Mouse (Mus musculus) liver (tissue): Measurements from ENCODE around the gene Gm44805.
"Not testable (repeated sequence)": the region's sequence is repeated elsewhere in the genome, so short reads cannot be mapped to it uniquely, and the experiment has no call there.

Source experiments
- DNase-seq: peaks from one replicate; pipeline ENCODE4 v3.0.0-alpha.2; 2020; ENCODE audit warnings: mixed read lengths

Gene Gm44805

DNA sequence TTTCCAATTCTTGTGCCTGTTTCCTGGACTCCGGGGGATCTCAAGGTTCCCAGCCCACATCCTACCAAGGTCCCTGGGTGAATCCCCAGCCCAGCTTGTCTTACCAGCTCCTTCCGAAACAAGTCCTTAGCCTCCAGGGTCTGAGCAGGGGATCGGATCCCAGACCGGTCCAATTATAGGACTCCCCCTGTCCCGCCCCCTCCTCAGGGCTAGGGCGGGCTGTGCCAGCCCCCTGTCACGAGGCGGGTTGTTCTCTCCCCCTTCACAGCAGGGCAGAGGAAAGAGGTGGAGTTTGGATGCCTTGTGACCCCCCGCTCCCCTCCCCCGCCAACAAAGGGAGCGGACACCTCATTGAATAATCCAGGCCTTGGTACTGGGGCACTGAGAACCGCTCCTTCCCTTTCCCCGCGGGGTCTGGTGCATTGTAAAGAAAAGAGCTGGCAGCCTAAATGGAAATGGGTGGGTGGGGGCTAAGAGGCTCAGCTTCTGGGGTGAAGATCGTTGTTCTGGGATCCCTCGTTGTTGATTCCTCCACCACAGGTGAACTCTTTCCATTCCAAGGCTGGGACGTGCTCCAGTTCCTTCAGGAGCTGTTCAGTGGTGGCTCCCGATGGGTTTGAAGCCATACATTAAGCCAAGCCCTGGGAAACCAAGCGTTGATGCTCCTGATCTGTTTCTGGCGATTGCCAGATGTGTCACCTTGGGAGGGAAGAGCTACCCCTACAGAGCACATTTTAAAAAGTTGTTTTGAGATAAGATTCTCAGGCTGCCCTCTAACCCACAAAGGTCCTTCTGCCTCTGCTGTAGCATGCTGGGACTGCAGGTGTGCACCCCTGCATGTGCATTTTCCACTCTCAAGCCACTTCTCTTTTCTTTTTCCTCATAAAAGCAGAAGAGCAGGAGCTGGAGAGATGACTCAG lies 17.9 kb upstream of the Gm44805 start, which contains the start of gene Apoe:
Gene Apoe, minus strand, starts transcription at position 282 of the 920 bp plus-strand sequence.
- peak; percentile 72 for DNase-seq

DNA sequence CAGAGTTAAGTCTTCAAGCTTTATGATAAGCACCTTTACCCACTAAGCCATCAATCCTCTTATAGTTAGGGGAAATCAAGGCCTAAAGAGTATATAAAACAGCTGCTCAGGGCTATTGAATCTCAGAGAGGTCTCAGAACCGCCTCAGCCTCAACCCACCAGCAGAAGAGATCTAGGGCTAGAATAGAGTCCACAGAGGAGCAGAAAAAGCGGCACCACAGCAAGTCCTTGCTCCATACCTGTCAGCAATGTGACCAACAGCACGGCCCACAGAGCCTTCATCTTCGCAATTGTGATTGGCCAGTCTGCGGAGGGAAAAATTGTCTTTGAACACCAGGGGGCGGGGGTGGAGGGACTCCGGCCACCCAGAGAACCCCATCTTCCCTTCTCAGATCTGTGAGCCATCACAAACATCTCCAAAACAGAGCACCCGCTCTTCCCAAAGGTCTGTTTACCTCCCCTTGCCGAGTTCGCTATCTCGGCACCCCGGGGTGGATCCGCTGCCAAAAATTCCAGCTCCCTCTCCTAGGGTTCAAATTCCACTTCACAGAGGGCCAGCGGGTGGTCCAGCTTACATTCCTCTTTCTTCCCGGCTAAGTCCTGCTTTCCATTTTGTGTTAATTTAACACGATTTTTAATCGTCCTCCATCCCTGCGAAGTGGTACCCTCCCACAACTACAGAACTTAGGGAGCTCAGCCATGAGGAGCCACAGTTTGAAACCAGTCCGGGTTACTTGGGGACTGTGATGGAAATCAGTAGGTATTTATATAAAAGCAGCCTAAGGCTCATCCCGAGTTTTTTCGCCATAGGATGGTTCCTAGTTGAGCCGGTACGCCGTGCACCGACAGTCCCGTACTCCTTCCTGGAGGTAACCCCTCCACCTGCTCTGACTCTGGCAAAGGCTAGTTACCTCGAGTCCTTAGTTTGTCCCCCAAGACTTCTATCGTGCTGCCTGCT lies 17.0 kb upstream of the Gm44805 start:
- peak; percentile 48 for DNase-seq

DNA sequence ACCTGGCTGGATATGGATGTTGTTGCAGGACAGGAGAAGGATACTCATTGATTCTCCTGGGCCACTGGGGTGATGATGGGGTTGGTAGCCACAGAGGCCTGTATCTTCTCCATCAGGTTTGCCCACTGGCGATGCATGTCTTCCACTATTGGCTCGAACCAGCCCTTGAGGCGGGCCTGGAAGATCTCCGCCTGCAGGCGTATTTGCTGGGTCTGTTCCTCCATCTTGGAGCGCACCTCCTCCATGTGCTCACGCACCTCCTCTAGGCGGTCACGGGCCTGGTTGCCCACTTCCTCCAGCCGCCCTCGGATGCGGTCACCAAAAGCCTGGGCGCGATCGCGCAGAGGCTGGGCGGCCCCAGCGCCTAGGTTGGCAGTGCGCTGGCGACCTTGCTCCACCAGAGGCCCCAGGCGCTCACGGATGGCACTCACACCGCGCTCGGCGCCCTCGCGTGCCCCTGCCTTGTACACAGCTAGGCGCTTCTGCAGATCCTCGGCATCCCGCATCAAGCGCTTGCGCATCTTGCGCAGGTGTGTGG lies 15.2 kb upstream of the Gm44805 start:
- DNase-seq: peak; percentile 20

DNA sequence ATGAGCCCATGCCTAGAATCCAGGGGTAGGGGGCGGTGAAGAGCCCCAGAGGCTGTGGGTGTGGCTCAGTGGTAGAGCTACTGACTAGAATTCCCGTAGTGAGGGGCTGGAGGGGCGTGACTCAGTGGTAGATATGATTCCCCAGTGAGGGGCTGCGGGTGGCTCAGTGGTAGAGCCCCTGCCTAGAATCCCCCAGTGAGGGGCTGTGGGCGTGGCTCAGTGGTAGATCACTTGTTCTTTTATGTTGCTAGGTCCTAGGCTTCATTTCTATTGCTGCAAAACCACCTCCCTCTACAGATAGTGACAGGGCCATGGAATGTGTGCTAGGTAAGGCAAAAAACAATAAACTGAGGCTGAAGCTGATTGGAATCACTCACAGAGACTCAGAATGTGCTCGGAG lies 14.7 kb upstream of the Gm44805 start:
- peak; percentile 15 for DNase-seq

GRCm38 (mm10) chr7:19695213-19695594 lies 14.0 kb upstream of the Gm44805 start:
- peak; percentile 43 for DNase-seq

- no peak for DNase-seq
Observed at GRCm38 (mm10) chr7:19694336-19695212, 13.4 kb upstream of the Gm44805 start.

- peak; percentile 77 for DNase-seq
Observed at GRCm38 (mm10) chr7:19693421-19693820, 12.2 kb upstream of the Gm44805 start.

- DNase-seq: peak; percentile 50
Observed at GRCm38 (mm10) chr7:19691873-19692865, 10.9 kb upstream of the Gm44805 start, which contains the start of gene Apoc1. Gene Apoc1 (minus strand): TSS chr7:19692660.

DNA sequence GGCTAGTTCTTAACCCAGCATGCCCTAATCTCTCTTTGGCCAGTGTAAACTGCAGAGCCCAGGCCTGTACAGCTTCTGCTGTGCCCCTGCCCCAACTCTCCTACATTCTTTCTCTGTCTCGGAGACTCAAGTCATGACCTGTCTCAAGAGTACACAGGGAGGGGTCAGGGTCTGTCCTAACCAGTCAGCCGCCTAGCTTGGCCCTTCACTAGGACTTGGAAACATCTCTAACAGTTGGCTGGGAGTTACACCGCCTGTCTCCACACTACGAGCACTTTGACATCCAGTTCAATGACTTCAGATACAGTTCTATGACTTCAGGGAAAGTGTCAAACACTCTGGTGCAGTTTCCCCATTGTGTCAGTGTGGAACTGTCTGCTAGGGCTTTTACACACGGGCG lies 10.2 kb upstream of the Gm44805 start:
- DNase-seq: no peak

GRCm38 (mm10) chr7:19690845-19691244 lies 9.6 kb upstream of the Gm44805 start:
- DNase-seq: no peak

DNA sequence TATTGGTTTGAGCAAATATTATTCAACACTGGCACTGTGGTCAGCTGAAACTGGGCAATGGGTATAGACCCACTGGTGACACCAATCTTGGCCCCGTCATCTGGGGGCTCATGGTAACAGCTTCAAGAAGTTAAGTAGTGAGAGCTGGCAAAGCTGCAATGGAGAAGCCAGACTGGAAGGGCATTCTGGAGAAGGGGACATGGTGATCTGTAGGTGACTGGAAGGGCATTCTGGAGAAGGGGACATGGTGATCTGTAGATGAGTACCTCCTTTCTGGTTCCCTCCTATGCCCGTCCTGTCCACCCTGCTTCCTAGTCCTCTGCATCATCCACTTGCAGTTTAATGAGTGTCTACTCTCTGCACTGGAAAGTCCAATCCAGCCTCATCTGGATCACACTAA lies 7.4 kb upstream of the Gm44805 start:
- no peak for DNase-seq

- DNase-seq: no peak
Observed at GRCm38 (mm10) chr7:19688101-19688500, 6.9 kb upstream of the Gm44805 start.

DNA sequence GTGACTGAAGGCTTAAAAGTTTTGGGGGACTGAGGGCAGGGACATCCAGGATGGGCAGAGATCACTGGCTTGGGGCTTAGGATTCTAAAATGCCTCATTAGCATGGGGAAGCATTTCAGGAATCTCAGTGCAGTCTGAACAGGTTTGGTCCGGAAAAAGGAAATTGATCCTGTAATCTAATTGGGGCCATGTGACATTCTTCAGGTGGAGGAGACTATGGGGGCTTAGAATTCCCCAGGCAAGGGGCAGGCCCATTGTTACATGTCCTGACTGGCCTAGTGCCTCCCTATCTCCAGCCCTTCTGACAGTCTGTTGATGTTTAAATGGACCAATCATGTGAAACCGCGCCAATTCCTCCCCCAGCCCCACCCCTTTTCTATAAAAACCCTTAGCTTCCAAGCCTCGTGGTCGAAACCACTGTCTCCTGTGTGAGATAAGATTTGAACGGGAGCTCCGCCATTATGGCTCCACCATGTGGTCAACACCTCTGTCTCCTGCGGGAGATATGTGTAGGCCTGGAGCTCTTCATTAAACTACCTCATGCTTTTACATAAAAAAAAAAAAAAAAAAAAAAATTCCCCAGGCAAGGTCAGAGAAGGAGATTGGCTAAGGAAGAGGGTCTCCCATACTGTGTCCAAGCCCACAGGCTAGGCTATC lies 5.8 kb upstream of the Gm44805 start:
- DNase-seq: not testable (repeated sequence)

GRCm38 (mm10) chr7:19686521-19686920 lies 5.3 kb upstream of the Gm44805 start:
- peak; percentile 51 for DNase-seq

- DNase-seq: peak; percentile 54
Observed at GRCm38 (mm10) chr7:19685374-19685773, 4.2 kb upstream of the Gm44805 start.

DNA sequence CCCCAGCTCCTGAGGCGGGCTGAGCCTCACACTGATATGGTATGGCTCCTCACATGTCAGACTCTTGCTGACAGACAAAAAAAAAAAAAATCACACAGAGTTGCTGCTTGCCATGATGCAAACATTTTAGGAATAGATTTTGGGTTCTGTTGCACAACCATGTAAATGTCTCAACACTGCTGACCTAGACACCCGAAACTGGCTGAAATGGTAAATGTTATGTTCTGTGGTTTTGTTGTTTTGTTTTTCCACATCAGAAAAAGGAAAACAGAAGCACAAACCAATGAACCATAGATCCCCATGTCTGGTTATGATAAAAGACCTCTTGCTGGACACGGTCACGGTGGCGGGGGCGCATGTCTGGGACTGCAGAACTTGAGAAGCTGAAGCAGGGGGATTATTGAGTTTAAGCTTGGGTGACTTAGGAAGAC lies 2.6 kb upstream of the Gm44805 start:
- DNase-seq: no peak

- DNase-seq: no peak
Observed at GRCm38 (mm10) chr7:19682979-19683378, 1.8 kb upstream of the Gm44805 start.

- DNase-seq: no peak
Observed at GRCm38 (mm10) chr7:19680702-19681101, 521 bp downstream of the Gm44805 start.

- DNase-seq: no peak
Observed at GRCm38 (mm10) chr7:19678901-19679300, 2.3 kb downstream of the Gm44805 start.

DNA sequence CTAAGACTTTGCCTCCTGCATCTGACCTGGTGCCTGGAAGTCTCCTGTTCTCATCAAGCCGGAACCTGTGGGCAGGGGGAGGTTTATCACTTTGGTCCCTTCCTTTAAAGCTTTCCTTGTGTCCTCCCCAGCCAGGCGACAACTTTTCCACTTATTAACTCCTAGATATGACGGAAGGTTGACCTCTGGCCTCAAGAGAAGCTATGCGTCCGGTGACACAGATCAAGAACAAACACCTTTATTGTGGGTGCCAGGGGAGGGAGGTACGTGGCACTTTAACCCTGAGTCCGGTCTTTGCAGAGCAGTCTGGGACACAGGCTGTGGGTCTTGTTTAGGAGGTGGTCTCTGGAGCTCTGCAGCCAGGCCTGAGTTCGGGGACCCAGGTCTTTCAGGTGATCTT lies 3.4 kb downstream of the Gm44805 start, which contains the start of gene Apoc2:
Gene Apoc2, minus strand, starts transcription at position 70 of the 400 bp plus-strand sequence.
- no peak for DNase-seq
